Mouse (Mus musculus) kidney, adult 9 months (tissue): ENCODE measurements around the gene Tmem170.

Experiments used
- DNase-seq: peaks from one replicate; pipeline ENCODE4 v3.0.0; 2022

Tmem170 gene

GRCm38 (mm10) chr8:111876355-111876948, at the start of gene Tmem170:
Gene Tmem170, minus strand, starts transcription at chr8:111876750.
- DNase-seq, result peak; percentile 99

- no peak for DNase-seq
These were observed 48.4 kb upstream of the Tmem170 start for GRCm38 (mm10) chr8:111924976-111925375.

- DNase-seq, result peak; percentile 50
These were observed 46.8 kb upstream of the Tmem170 start for GRCm38 (mm10) chr8:111923383-111923804.

- DNase-seq, result no peak
These were observed 44.4 kb upstream of the Tmem170 start for GRCm38 (mm10) chr8:111920971-111921370.

GRCm38 (mm10) chr8:111919663-111920062, 43.1 kb upstream of the Tmem170 start:
- no peak for DNase-seq

GRCm38 (mm10) chr8:111912860-111913432, 36.4 kb upstream of the Tmem170 start:
- no peak for DNase-seq

- DNase-seq, result no peak
These were observed 35.0 kb upstream of the Tmem170 start for GRCm38 (mm10) chr8:111911572-111911971.

- DNase-seq, result no peak
These were observed 33.3 kb upstream of the Tmem170 start, which contains the start of gene Chst5 for GRCm38 (mm10) chr8:111909621-111910450. Gene Chst5, minus strand, starts transcription at chr8:111910447.

GRCm38 (mm10) chr8:111905500-111906121, 29.1 kb upstream of the Tmem170 start:
- no peak for DNase-seq

- DNase-seq, result no peak
These were observed 25.5 kb upstream of the Tmem170 start for GRCm38 (mm10) chr8:111902080-111902479.

GRCm38 (mm10) chr8:111898586-111898985, 22.0 kb upstream of the Tmem170 start:
- no peak for DNase-seq

GRCm38 (mm10) chr8:111894955-111895354, 18.4 kb upstream of the Tmem170 start:
- no peak for DNase-seq

- DNase-seq, result no peak
These were observed 16.1 kb upstream of the Tmem170 start for GRCm38 (mm10) chr8:111892615-111893014.

GRCm38 (mm10) chr8:111891983-111892382, 15.4 kb upstream of the Tmem170 start:
- no peak for DNase-seq

- DNase-seq, result no peak
These were observed 14.4 kb upstream of the Tmem170 start for GRCm38 (mm10) chr8:111890911-111891303.

GRCm38 (mm10) chr8:111889931-111890910, 13.7 kb upstream of the Tmem170 start:
- DNase-seq, result no peak

GRCm38 (mm10) chr8:111888091-111888650, 11.6 kb upstream of the Tmem170 start:
- no peak for DNase-seq

GRCm38 (mm10) chr8:111887479-111887878, 10.9 kb upstream of the Tmem170 start:
- no peak for DNase-seq

- no peak for DNase-seq
These were observed 7.1 kb upstream of the Tmem170 start for GRCm38 (mm10) chr8:111883615-111884014.

GRCm38 (mm10) chr8:111881591-111881990, 5.0 kb upstream of the Tmem170 start:
- peak; percentile 46 for DNase-seq

- DNase-seq, result no peak
These were observed 1.2 kb upstream of the Tmem170 start for GRCm38 (mm10) chr8:111877711-111878110.

- DNase-seq, result no peak
These were observed 792 bp downstream of the Tmem170 start for GRCm38 (mm10) chr8:111875758-111876157.
